Mouse (Mus musculus) C2C12 (cell line): ENCODE measurements at regions not wholly inside any gene's neighbourhood (a gene's known extent, or its start where the extent isn't known, plus 50 kb on each side); places are given as distances from the start of the nearest gene placed in this dataset.

ENCODE experiments used
- H3K27me3 ChIP-seq: one replicate; pipeline ENCODE4 v1.6.1; 2011; ENCODE audit not compliant: control insufficient read depth, insufficient read depth, insufficient read length
- H3K36me3 ChIP-seq: one replicate; pipeline ENCODE4 v1.6.1; 2011; ENCODE audit not compliant: control insufficient read depth, insufficient read depth
- H3K4me3 ChIP-seq: one replicate; pipeline ENCODE4 v1.5.1; 2011; ENCODE audit warnings: mild to moderate bottlenecking, control low read depth; ENCODE audit not compliant: poor library complexity, insufficient read depth, severe bottlenecking
- H3K79me2 ChIP-seq: one replicate; pipeline ENCODE4 v1.6.1; 2011; ENCODE audit not compliant: control insufficient read depth, insufficient read depth
- H3K79me3 ChIP-seq: one replicate; pipeline ENCODE4 v1.6.1; 2011; ENCODE audit warnings: low read depth, control low read depth
- H3ac ChIP-seq: one replicate; pipeline ENCODE3; 2011; ENCODE audit warnings: low read depth; ENCODE audit not compliant: control insufficient read depth, insufficient read length
- CEBPB ChIP-seq: IDR thresholded peaks from one replicate; pipeline ENCODE4 v1.6.1; 2011; ENCODE audit warnings: low read depth, mild to moderate bottlenecking, control low read depth, moderate library complexity
- CTCF ChIP-seq: IDR thresholded peaks from one replicate; pipeline ENCODE4 v1.5.1; 2011; ENCODE audit not compliant: control insufficient read depth, insufficient read depth, insufficient read length
- FOSL1 ChIP-seq: IDR thresholded peaks from one replicate; pipeline ENCODE4 v1.8.0; 2011; ENCODE audit warnings: mild to moderate bottlenecking, low read length; ENCODE audit not compliant: poor library complexity, insufficient read depth, severe bottlenecking
- MAX ChIP-seq: IDR thresholded peaks from one replicate; pipeline ENCODE4 v1.6.1; 2011; ENCODE audit warnings: mild to moderate bottlenecking, control low read depth
- MYOD1 ChIP-seq: IDR thresholded peaks from one replicate; pipeline ENCODE4 v1.6.1; 2011; ENCODE audit warnings: low read depth; ENCODE audit not compliant: control insufficient read depth, insufficient read length
- MYOG ChIP-seq: IDR thresholded peaks from one replicate; pipeline ENCODE4 v1.6.1; 2011; ENCODE audit not compliant: control insufficient read depth, insufficient read length; ENCODE audit errors: extremely low read depth
- USF1 ChIP-seq: IDR thresholded peaks from one replicate; pipeline ENCODE4 v1.6.1; 2011; ENCODE audit warnings: low read depth, mild to moderate bottlenecking, control low read depth, moderate library complexity

- Histone ChIP-seq H3K36me3 (no peaks in the 10 kb centered on the region), H3K27me3 (peaks cover 3% of the 10 kb centered on the region), H3K79me2 (no peaks in the 10 kb centered on the region), H3K79me3 (no peaks in the 10 kb centered on the region), H3K4me3 (no peak overlapping the region), H3ac (no peak overlapping the region)
- TF ChIP-seq MYOD1 (no peak), MYOG (no peak), USF1 (no peak), CTCF (no peak), FOSL1 (no peak), CEBPB (no peak), MAX (no peak)
Measured at GRCm38 (mm10) chr11:45752237-45752636, 99.6 kb upstream of the Clint1 start.

- H3K79me3 ChIP-seq, result no peaks in the 10 kb centered on the region
Measured at GRCm38 (mm10) chr11:45752791-45753190, 99.1 kb upstream of the Clint1 start.

GRCm38 (mm10) chr11:45767081-45767480, 84.8 kb upstream of the Clint1 start:
- Histone ChIP-seq H3ac (no peak overlapping the region), H3K79me2 (no peaks in the 10 kb centered on the region), H3K79me3 (no peaks in the 10 kb centered on the region), H3K36me3 (no peaks in the 10 kb centered on the region), H3K27me3 (no peaks in the 10 kb centered on the region), H3K4me3 (no peak overlapping the region)
- no peak for TF ChIP-seq MYOD1
- TF ChIP-seq USF1, result no peak
- TF ChIP-seq CTCF, result no peak
- no peak for TF ChIP-seq FOSL1
- no peak for TF ChIP-seq CEBPB
- no peak for TF ChIP-seq MAX
- TF ChIP-seq MYOG, result no peak

More at GRCm38 (mm10) chr11:45752791-45753190, 99.1 kb upstream of the Clint1 start:
- Histone ChIP-seq H3K36me3 (no peaks in the 10 kb centered on the region), H3ac (no peak overlapping the region), H3K4me3 (no peak overlapping the region), H3K27me3 (peaks cover 3% of the 10 kb centered on the region), H3K79me2 (no peaks in the 10 kb centered on the region)
- TF ChIP-seq MYOD1 (no peak), FOSL1 (no peak), MAX (no peak), CTCF (no peak), USF1 (no peak), CEBPB (no peak), MYOG (no peak)

GRCm38 (mm10) chr11:45782435-45782834, 69.4 kb upstream of the Clint1 start:
- H3K4me3 ChIP-seq, result no peak overlapping the region
- H3K79me3 ChIP-seq, result no peaks in the 10 kb centered on the region
- no peaks in the 10 kb centered on the region for H3K27me3 ChIP-seq
- H3ac ChIP-seq, result no peak overlapping the region
- no peaks in the 10 kb centered on the region for H3K36me3 ChIP-seq
- no peaks in the 10 kb centered on the region for H3K79me2 ChIP-seq
- no peak for TF ChIP-seq FOSL1
- TF ChIP-seq USF1, result no peak
- TF ChIP-seq MYOD1, result no peak
- no peak for TF ChIP-seq MAX
- no peak for TF ChIP-seq MYOG
- TF ChIP-seq CTCF, result no peak
- no peak for TF ChIP-seq CEBPB

GRCm38 (mm10) chr11:45785806-45786205, 66.0 kb upstream of the Clint1 start:
- Histone ChIP-seq H3K27me3 (no peaks in the 10 kb centered on the region), H3K36me3 (no peaks in the 10 kb centered on the region), H3K79me2 (no peaks in the 10 kb centered on the region), H3K79me3 (no peaks in the 10 kb centered on the region), H3K4me3 (no peak overlapping the region), H3ac (no peak overlapping the region)
- TF ChIP-seq USF1, result no peak
- no peak for TF ChIP-seq MYOD1
- TF ChIP-seq MYOG, result no peak
- TF ChIP-seq FOSL1, result no peak
- TF ChIP-seq MAX, result no peak
- TF ChIP-seq CTCF, result no peak
- TF ChIP-seq CEBPB, result no peak

- H3ac ChIP-seq, result no peak overlapping the region
- no peak overlapping the region for H3K4me3 ChIP-seq
- no peaks in the 10 kb centered on the region for H3K79me3 ChIP-seq
- H3K36me3 ChIP-seq, result no peaks in the 10 kb centered on the region
- no peaks in the 10 kb centered on the region for H3K27me3 ChIP-seq
- H3K79me2 ChIP-seq, result no peaks in the 10 kb centered on the region
- no peak for TF ChIP-seq MAX
- no peak for TF ChIP-seq CEBPB
- TF ChIP-seq MYOD1, result no peak
- no peak for TF ChIP-seq CTCF
- TF ChIP-seq MYOG, result no peak
- TF ChIP-seq USF1, result no peak
Measured at GRCm38 (mm10) chr11:45787408-45787807, 64.4 kb upstream of the Clint1 start.
